Mouse (Mus musculus): ENCODE data around the gene Glis1.
A peak's percentile ranks its signal among the peaks of the same experiment; 100 is the strongest.

Gene Glis1

DNA sequence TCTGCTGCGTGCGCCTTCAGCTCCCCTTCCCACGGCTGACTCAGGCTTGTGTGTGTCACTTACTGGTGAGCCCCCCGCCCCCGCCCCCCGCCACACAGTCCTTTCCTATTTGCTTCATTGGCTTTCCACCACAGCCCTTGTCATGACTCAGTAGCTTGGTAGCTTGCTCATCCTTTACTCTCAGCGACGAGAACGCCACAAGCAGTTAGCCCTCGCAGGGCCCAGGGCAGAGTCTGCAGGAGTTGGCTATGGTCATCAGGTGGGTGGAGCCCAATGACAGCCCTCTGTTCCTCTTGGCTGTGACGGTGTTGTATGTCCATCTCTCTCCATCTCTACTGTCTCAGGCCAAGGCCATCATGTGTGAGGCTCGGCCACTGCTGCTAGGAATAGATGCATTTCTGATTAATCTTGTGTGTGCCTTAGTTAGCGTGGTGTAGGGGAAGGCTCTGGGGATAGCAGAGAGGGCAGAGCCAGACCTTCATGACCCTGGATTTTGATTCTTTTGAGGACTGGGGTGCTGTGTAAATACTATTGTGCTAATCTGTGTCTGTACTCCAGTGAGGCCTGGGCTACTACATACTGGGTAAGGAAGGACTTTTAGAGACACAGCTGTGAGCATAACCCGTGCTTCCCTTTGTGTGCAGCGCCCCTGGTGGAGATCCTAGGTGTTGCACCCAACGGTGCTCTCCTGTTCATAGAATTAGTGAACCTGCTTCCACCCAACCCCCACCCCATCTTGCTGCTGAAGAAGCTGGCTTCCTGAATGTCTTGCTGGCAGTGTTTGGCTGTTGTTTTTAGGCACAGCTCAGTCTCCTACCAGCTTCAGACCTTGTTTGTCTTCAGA is 19.0 kb downstream of the Glis1 start:
- peak; percentile 71 for DNase-seq (ENCODE audit: low spot score)

DNA sequence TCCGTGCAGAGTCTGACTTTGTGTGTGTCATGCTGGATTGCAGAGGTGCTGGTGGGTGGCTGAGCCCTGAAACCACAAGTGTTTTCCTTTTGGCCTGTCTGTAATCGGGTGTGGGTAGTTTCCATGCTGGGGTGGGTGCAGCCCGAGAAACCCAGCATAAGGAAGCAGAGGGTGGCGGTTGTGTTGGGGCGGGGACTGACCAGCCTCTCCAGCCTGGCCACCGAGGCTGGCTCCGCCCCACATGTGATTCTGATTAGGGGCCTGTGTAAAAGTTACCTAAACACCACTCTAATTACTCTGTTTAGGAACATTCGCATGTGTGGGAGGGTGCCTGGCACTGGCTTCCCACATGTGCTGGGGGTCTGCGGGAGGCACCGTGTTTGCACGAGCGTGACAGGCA is 23.2 kb downstream of the Glis1 start:
- DNase-seq (ENCODE audit: low spot score): no peak

DNA sequence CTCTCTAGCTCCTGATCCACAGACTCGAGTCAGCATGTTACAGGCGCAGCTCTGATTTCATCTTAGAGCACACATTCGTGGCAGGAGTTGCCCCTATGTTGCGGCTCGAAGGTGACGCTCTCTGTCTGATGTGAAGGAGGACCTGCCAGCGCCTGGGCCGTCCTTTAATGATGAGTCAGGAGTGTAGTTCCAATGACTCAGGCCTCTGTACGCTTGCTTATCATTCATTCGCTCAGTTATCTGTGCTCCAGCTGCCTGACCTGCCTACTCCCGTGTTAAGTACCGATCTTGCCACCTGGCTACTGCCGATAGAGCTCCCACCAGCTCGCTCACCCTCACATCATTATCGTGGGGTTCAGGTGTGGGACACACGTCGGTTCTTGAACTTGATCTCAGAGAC is 24.5 kb downstream of the Glis1 start:
- no peak for DNase-seq (ENCODE audit: low spot score)

DNA sequence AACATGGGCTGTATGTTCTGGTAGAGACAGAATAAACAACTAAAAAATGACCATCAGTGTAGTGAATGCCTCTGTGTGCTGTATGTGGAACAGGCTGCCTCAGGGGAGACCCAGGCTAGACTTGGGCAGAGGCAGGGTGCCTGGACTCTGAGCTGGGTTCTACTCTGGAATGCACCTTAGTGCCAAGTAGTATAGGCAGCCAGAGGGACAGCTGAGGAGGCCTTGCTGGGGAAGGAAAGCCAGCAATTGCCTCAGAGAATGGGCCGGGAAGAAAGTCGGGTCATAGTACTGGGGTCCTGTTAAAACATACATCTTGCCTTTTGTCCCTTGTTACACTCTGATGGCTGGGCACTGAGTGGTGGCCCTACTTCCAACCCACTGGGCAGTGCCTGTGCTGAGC is 25.1 kb downstream of the Glis1 start:
- DNase-seq (ENCODE audit: low spot score): no peak

DNA sequence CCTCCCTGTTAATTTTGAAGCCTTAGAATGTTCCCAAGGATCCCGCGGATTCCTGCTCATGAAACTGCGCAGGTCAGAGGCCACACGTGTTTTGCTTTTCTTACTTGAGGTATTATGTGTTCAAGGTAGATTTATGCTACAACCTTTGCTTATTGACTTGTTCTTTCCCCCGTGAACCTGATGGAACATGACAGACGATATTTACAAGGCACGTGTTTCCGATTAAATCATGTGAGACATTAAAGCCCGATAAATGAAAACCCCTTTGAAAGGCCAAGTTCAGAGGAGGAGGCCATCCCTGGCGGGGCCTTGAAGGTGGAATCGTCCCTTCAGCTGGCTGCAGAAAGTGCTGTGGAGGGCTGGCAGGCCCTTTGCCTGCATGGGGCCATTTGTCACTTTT is 26.1 kb downstream of the Glis1 start:
- DNase-seq (ENCODE audit: low spot score): no peak

DNA sequence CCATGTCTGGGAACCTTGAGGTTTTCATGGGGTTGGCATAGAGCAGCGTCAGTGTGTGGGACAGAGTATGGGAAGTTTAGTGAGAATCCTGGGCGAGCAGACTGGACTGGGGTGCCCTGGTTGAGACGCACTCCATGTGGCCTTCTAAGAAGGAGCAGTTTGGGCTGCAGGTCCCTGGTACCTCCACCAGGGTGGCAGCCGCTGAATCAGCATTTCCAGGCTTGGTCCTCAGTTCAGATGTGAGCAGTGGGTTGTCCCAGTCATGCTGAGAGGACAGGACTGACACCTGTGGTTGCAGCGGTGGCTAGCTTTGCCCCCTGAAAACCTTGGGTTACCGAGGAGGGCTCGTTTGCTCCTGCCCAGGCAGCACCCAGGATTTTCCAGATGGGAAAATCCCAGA is 33.4 kb downstream of the Glis1 start:
- no peak for DNase-seq (ENCODE audit: low spot score)

DNA sequence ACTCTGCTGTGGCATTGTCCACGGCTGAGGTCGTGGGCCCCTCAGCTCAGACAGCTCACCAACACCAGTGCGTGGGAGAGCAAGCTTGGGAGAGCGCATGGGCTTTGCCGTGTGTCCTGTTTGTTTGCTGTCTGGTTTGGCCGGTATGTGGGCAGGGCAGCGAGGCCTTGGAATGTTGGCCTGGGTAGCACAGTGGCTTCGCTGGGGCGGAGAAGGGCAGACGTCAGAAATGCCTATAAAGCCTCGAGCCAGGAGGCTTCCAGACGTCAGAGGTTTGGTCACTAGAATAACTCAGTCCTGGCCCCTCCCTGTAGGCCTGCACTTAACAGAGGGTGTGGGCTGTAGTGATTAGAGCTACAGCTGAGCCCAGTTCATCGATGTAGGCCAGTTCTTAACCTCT is 33.9 kb downstream of the Glis1 start:
- no peak for DNase-seq (ENCODE audit: low spot score)

DNA sequence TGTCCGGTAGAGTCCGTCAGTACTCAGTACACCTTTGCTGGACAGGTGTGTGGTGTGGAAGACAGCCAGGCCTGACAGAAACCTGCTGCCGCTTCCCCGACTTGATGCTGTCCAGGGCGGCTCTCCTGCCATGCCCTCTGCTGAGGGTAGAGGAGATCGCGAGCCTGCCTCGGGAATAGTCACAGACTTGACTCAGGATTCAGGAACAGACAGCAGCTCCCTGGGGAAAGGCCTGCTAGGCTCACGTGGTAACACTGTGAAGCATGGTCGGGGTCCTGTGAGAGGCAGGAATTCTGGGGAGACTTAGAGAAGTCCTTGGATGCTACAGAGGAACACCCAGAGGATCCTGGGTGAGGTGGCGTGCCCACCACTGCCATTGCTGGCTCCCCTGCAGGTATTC is 34.4 kb downstream of the Glis1 start:
- DNase-seq (ENCODE audit: low spot score): no peak

DNA sequence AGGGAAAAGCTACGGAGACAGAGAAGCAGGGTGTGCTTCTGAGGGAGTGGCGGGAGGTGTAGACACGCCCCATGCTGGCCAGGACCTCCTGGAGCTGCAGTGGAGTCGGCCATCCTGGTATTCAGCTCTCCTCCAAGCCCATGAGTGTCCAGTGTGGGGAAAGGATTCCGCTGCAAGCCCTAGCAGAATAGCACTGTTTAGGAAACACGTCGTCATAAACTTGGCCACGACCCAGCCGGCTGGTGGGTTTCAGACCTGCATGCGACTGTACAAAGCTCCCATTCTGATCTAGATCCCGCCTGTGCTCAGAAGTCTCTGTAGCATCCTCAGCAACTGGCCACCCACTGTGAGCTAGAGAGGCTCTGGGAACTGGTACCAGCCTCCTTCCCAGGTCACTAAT is 41.9 kb downstream of the Glis1 start:
- DNase-seq (ENCODE audit: low spot score): no peak

DNA sequence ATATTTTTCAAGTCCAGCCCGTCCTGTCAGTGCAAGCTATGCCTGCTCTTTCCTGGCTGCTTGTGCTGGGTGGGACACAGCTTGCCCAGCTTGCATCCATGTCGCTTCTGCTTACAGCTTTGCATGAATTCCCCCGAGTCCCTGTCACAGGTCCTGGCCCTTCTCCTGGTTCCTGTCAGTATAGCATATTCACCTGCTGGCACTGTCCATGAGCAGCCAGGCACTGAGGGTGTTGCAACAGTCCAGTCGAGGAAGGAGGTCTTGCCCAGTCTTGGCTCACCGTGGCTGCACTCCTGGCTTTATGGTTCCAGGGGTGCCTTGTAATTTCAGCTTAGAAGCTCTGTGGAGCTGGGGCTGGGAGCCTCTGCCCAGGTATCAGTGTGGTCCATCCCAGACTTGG is 44.6 kb downstream of the Glis1 start:
- DNase-seq (ENCODE audit: low spot score): no peak

DNA sequence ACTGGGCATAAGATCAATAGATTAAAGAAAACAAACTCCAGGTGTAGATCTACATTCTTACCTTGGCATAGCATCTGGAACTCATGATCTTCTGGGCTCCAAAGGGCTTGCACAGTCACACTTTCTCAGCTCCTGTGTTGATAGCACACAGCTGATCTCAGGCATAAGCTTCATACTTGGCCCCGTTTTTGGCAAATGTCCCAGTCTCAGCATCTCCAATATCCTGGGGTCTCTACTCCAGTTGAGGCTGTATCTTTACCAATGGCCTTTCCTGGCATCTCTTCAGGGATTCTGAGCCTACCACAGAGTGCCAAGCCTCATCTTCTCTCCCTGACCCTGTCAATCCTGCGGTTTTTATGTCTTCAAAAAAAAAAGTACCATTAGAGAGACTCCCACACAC is 48.1 kb downstream of the Glis1 start:
- DNase-seq (ENCODE audit: low spot score): no peak

DNA sequence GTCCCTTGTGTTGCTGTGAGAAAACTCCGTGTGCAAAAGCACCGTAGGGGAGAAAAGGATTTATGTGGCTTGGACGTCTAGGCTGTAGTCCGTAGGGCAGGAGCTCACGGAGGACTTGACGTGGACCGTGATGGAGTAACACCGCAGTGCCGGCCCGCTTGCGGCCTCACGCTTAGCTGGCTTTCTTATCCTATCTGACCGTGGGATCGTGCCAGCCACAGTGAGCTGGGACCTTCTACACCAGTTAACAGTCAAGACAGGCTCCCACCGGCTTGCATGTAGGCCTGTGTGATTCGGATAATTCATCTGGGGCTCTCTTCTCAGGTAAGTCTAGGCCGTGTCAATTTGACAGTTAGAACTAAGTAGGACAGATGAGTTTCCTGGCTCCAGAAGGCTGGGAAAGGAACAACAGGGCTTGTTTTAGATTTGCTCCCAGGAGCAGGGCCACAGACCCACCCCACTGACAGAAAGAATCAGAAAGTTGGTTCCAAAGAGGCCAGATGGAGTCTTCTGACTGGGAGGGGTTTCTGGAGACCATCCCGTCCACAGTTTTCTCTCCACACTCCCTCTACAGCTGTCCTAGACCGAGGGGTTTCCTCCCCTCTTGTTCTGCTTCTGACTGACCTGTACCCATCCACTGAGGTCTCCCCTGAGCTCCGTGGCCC is 49.3 kb downstream of the Glis1 start:
- no peak for DNase-seq (ENCODE audit: low spot score)

DNA sequence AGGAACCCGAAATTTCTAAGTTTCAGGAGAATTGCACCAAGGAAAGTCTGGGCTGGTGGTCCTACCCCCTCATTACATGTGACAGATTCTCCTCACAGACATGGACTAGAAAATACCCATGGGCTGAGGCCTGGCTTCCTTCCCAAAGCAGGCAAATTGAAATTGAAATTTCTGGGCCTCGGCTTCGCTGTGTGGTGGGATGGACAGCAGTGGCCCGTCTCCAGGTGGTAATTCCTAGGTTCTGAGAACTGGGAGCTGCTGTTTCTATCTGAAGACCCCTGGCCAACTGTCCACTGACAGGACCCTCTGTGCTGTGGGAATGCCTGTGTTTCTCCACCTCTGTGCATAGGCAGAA is 49.8 kb downstream of the Glis1 start:
- DNase-seq (ENCODE audit: low spot score): no peak

DNA sequence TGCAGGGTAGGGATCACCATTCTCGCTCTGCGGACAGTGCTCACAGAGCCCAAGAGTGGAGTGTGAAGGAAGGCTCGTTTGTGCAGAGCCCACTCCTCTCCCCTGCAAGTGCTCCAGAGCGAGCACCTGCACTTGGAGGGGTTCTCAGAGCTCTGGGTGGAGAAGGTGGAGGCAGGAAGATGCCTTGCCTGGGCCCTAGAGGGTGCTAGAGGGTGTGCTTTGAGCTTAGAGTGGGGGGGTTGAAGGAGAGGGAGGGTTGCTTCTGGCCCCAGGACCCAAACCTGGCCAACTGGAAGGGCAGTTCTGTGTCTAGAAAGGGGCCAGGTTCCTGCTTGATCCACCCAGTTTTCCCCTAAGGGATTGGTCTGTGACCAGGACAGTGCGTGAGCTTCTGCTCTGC is 51.5 kb downstream of the Glis1 start:
- DNase-seq (ENCODE audit: low spot score): no peak

DNA sequence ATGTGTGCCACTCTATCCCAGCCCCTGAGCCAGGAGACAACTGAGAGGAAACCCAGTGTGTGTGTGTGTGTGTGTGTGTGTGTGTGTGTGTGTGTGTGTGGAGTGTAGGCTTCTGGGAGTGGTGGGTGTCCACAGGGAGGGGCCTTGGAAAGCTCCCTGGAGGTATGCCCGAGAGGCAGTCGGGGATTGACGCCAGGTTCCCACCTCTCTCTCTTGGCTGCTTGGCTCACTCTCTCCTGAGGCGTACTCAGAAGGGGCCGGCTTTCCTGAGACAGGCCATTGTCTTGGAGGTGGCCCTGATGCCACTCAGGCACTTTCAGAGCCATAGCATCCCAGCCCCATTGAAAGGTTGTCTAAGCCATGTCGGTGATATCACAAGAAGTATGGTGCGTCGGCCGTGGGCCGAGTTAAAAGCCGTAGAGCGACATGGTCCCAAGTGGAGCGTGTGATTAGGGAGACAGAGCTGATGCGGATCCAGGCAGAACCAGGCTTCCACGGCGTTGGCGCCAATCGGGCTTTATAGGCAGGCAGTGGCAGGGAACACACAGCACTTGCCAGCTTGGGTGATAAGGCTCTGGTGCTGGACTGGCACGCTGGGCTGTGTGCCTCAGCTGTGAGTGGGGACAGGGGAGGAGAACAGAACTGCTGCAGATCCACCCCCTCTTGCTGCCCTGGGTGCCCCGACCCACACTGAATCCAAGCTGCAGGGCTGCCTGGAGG is 54.9 kb downstream of the Glis1 start:
- DNase-seq (ENCODE audit: low spot score): no peak

DNA sequence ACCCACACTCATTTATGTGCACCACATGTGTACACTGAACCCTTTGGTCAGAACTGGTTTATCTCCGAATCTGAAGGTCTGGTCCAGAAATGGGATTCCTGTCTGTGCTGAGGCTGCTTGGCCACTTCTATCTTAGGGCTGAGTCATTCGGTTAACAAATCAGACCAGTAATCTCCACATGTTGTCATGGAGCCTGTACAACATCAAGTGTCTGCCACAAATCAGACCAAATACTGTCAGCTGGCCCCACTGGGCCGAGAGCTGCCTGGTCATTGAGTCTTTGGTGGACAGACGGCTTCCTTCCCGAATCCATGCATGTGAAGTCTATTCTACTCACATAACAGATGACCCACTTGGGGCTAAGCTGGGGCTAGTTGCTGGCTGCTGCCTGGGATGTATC is 58.6 kb downstream of the Glis1 start:
- DNase-seq (ENCODE audit: low spot score): no peak

DNA sequence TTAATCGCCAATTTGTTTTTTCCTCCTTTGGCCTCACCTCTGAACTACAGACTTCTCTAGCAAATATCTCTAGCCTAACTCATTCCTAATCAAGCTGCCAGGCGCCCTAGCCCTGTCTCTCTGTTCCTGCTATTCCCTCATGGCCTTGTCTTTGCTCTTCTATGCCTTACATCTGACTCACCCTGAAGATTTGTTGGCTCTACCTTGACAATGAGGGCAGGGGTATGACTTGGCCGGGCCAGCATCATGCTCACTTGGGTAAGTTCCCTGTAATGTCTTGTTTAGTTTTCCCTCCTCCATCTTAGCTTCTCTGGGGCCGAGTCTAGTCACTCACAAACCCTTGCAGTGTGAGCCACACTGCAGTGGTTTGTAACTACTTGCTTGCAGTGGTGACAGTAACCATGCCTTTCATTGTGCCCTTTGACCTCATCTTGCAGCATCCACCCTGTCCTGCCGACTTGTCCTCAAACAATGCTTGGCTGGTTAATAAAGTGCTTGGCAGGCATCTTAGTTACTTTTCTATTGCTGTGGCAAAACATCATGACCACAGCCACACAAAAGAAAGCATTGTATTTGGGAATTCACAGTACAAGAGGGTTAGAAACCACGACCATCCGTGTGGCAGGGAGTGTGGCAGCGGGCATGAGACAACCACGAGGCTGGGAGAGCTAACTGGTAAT is 61.5 kb downstream of the Glis1 start:
- no peak for DNase-seq (ENCODE audit: low spot score)

DNA sequence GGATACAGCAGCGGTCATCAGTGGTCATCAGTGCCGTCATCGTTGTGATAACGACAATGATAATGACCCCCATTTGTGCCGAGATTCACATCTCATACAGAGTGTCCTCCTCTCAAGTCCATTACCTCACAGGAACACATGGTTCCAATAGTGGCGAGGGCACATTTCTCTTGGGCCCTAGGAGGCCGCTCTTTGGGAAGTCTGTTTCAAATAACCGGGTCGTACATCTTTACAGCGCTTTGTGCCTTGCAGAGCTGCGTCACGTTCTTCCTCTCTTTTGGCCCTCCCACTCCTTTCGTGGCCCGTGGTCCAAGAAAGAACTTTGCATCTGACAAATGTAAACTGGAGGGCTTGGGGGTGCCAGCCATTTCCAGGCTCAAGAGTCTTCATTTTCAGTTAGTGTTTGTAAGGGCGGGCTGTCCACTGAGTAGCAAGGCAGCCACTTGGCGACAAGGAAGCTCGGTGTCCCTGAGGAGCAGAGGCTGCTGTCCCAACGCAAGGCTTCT is 63.1 kb downstream of the Glis1 start:
- DNase-seq (ENCODE audit: low spot score): no peak

DNA sequence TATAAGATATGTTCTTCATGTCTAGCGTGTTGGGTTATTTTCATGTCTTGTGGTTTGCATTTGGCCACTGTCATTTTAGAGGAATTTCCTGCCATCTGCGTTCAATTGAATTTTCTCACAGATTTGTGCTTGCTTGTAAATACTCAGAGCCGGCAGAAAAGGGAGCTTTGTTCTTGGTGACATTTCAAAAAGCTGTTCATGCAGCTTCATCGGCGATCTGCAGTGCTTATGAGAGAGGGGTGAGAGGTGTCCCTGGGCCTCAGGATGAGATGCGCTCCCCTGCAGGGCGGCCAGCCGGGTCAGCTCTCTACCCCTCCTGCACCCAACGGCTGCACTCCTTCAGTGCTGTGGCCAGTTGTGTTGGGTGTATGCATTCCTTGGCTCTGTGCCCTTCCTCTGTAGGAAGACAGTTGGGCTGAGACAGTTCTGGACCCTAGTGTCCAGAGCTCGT is 68.2 kb downstream of the Glis1 start:
- no peak for DNase-seq (ENCODE audit: low spot score)

DNA sequence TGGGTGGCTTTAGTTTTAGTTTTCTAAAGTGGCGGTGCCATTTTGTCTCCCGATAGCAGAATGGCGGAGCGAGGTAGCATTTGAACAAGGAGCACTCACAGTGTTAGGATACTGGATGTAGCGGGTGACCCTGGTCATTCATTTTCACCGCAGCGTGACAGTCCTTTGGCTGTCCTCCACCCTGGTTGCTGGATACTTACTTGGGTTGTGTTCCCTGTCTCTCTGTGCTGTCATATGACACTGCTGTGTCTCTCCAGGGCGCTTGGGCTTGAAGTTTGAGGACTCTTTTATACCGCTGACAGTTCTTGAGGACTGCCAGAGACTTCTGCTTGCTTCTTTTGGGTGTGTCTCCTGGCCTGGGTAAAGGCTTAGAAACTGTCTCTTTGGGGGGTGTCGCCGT is 80.6 kb downstream of the Glis1 start:
- DNase-seq (ENCODE audit: low spot score): no peak

DNA sequence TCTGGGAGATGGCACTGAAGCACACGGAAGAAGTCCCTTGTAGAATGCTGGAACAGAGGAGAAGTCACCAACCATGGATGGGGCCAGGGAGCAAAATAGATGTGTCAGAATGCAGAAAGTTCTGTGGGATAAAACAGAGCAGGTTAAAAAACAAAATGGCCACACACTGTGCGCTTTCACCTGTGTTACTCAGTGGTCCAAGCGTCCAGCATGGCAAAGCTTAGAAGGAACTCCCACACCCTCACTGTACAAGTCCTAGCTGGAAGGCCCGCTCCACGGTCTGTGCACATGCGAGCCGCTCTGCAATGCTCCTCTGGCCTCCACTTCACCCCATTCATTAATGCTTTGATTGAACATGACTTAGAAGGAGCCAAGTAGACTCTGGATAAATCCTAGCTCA is 81.2 kb downstream of the Glis1 start:
- no peak for DNase-seq (ENCODE audit: low spot score)

DNA sequence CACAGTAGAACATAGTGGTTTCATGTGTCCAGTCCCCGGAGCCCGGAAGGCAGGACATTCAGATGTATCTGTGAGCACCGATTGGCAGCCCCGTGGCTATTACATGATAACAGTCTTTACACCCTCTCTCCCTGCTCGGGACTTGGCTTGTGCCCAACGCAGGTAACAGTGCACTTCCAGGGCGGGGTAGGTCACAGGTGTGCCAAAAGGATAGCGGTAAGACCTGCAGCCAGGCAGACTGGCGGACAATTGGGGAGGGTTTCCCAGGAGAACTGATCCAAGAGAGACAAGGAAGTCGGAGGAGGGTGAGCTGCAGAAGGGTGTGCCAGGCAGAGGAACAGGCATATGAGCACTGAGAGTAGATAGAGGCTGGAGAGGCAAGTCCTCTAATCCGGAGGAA is 84.4 kb downstream of the Glis1 start:
- DNase-seq (ENCODE audit: low spot score): peak; percentile 6

Measured in urinary bladder, postnatal 10 days (tissue).